Mouse (Mus musculus) NIH3T3 (cell line): ENCODE data around the gene Mcf2.

Source experiments
- DNase-seq: peaks from one replicate; pipeline ENCODE4 v3.0.0-alpha.2; 2012; ENCODE audit warnings: low read depth

The Mcf2 gene

DNA sequence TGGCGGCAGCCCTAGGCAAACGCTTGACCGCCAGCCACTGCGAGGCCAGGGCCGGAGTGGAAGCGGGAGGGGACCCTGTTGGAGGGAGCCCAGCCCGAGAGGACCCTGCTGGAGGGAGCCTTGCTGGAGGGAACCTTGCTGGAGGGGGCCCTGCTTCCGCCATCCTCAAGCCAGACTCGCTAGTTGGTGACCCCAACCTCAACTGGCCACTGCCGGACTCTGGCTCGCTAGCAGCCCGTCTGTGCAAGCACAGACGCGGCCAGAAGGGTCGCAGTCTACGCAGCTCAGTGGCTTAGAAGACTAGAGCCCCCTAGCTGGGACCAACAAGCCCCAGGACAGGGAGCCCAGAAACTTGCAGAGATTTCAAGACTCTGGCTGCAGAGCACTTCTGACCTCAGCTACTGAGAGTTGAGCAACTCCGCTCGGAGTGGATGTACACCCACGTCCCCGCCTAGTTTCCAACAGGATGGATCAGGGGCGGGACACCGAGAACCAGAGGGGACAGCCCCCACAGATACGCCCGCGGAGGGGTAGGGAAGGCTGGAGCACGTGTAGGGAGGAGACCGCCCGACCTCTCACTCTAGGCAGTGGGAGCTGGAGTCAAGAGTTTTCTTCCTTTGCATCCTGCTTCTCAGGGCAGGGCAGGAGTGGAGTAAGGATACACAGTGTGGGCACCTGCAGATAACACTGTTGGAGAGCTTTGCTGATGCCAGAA lies at the start of gene Mcf2:
Gene Mcf2, minus strand, starts transcription at position 346 of the 715 bp plus-strand sequence.
- no peak for DNase-seq

DNA sequence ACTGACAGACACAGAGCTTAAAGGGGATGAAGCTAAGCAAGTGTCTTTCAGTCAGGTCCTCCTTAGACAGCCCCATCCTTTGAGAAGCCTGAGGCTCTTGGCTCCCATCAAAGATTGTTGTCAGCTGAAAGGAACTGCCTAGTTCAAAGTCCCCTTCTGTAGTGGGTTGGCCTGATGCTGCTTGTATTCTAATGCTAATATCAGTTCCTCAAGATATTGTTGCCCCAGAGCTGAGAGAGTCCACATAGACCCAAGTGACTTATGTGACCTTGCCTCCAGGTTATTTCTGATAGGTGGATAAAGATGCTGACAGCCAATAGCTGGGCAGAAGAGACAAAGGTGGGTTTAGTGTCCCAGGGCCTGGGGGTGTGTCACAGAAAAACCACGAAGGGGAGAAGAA lies 8.8 kb upstream of the Mcf2 start:
- no peak for DNase-seq

DNA sequence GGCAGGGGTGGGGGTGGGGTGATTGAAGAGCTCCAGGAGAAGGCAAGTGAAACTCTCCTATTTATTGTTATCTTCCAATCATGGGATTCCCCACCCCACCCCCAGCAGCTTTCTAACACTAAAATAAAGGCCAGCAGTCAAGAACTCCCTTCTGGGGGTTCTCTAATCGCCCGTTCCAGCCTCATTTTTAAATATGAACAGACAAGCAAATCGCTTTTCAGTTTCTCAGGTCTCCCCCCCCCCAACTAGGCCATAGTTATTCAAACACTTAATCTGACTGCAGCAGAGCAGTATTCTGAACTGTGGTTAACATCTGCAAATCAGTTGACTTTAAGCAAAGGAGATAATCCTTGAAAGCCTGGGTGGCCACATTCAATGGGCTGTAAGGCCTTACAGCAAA lies 3.7 kb upstream of the Mcf2 start:
- no peak for DNase-seq

DNA sequence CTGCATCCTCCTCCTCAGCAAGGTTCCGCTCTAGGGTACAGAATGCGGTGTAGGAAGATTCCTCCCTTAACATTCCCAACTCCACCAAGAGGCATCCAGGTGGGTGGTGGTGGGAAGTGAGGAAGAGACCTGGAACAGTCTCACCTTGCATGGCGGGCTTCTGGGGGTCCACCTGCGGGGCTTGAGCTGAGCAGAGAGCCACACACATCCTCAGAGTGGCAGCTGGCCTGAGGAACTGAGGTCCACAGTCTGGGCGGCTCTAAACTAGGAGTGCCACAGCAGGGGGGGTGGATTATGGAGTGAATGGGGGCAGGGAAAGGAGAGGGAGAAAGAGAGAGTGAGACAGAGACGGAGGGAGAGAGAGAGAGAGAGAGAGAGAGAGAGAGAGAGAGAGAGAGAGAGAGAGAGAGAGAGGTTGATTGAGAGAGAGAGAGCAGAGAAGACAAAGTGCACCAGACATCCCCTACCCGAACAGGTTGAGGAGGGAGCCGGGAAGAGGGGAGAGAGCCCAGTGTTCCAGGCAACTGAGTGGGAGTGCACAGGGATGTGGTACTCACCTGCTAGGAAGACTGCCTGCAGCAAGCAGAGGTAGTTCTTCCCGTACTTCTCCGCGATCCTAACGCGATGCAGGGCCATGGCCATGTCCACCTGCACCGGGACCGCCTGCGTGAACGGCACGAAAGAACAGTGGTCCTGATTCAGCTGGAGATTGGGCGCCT lies 705 bp downstream of the Mcf2 start:
- no peak for DNase-seq

DNA sequence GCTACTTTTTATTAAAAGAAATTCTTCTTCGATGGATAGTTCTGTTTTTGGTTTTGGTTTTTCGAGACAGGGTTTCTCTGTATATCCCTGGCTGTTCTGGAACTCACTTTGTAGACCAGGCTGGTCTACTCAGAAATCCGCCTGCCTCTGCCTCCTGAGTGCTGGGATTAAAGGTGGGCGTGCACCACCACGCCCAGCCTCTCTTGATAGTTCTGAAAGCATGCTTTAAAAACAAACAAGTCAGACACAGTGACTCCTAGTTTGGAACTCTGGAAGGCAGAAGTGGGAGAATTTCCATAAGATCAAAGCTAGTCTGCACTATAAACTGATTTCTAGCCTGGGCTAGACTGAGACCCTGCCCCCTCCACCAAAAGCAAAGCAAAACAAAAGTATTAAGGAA lies 8.8 kb downstream of the Mcf2 start:
- DNase-seq, result no peak

DNA sequence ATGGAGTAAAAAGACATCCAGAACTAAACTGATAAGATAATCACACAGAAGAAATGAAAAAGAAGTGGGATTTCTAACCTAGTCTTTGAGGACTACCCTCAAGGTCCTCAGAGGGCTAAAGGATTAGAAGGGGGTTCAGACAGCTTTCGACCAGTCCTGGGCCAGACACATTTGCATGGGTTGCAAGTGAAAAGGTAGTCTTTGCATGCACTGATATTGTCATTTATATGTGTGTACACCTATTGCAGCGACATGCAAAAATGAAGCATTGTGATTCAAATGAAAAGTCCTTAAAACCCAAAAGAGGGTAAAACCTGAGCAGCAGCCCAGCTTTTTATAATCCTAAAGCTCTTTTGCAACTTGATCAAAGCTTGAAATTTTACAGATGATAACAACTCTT lies 9.4 kb downstream of the Mcf2 start:
- DNase-seq, result no peak

DNA sequence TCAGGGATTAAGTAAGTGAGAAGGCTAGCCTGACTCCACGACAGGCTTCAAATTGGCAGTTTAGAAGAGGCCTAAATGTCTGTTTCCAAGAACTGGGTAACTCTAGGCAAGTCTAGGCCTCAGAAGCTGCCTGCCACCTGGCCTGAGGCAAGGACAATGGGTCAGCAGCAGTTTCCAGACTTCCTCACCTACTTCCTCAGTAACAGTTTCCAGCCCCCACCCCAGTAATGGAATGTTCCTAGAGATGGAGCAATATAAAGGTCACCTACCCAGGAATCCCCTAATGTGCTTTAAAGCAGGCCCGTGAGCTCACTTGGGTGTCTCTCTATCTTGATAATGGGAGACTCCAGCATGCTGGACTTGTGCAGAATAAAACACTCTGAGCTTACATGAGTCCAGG lies 10.1 kb downstream of the Mcf2 start:
- no peak for DNase-seq

DNA sequence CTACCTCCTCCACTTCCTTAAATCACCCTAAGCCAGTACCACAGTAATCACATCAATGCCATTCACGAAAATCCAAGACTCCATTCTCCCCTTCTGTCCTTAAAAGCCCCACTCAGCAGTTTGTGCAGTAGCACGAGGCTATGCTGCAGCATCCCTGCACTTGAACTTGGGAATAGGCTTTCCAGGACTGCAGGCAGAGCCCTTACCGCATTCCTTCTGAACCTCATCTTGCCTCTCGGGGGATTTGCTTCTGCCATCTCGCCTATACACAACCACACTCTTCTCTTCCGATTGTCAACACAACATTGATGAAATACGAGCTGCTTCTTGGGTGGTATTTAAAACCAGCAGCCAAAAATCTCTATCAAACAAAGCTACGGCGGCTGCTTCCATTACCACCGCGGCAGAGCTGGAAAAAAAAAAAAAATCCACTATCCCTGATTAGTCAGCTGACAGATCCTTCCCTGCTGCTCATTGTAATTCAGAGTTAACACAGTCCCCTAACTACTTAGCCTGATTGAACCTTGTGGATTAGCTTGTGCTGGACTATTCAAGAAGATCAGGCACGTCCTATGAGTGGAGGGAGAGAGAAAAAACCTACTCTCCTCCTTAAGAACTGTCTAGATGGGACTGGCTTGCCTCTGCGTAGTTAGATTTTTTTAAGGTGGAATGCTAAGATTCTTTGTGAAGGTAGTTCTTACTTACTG lies 31.5 kb downstream of the Mcf2 start:
- DNase-seq, result no peak

DNA sequence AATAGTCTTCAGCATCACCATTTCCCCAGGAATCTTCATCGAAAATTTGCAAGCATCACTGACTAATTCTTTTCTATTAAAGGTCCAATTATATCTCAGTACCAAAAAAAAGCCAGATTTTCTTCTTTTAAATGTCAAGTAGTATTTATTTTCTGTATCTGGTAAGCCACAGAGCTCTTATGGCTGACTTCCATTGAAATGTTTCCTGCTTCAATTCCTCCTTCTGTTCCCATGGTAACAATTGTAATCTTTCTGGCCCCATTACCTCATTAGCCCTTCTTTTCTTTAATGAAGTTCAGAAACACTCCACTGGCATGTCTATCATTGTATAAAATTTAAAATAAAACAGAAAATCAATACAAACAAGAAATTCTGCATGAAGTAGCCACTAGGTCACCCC lies 103.5 kb downstream of the Mcf2 start:
- DNase-seq, result no peak

DNA sequence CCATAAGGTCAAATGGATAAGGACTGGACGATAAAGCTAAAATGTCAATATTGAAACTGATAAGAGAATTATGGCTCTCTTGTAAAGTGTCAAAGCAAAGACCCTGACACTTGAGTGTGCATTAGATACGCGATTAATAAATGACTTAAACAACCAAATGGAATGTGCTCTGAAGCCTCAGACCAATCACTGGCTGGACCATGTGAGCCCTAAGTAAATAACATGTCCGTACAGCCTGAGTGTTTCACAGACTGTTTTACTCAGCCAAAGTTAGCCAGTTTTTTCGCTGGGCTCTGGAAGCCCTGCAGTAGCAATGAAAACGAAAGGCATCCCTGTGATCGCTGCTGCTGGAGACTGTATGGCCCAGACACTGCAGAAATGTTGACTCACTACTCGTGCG lies 123.7 kb downstream of the Mcf2 start:
- DNase-seq, result no peak

DNA sequence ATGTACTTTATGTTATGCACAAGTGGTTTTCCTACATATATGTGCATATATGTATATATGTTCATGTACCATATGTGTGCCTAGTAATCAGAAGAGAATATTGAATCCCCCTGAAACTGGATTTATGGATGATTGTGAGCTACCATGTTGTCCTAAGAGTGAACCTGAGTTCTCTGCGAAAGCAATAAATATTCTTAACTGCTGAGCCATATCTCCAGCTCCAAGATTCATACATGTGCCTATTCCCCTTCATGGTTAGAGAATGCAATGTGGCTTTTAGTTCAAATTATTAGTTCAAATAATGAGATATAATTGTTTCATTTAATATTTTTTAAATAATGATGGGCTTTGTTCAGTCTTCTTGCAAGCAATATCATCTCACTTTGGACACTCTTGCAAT lies 124.1 kb downstream of the Mcf2 start:
- DNase-seq, result no peak

DNA sequence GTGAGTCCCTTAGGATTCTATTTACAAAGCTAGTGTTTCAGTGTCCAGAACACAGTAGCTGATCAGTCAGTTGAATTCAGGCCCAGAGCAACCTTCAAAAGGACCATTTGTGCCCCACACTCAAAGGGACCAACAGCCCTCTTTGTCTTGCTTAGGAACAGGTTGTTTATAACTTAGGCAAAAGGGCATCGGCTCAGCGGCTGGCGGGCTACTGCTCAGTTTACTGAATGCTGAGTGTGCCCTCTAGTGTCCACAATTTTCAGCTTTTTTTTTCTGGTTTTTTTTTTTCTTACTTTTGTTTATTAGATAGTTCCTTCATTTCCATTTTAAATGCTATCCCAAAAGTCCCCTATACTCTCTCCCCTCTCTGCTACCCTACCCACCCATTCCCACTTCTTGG lies 152.2 kb downstream of the Mcf2 start:
- peak; percentile 23 for DNase-seq

DNA sequence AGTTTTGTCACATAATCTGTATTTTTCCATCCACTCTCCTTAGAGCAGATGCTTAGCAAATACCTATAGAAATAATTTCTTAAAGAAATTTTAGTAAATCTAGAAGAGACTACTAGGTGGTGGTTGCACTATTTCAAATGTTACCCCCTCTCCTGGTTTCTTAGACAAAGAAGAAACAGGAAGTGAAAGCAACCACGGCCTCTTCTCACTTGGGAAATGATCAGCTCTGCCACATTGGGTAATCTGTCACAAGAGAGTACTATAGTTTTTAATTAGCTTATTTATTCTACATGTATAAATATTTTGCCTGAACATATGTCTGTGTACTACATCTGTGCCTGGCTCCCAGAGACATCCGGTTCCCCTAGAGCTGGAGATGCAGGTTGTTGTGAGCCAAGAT lies 157.3 kb downstream of the Mcf2 start:
- DNase-seq, result no peak

DNA sequence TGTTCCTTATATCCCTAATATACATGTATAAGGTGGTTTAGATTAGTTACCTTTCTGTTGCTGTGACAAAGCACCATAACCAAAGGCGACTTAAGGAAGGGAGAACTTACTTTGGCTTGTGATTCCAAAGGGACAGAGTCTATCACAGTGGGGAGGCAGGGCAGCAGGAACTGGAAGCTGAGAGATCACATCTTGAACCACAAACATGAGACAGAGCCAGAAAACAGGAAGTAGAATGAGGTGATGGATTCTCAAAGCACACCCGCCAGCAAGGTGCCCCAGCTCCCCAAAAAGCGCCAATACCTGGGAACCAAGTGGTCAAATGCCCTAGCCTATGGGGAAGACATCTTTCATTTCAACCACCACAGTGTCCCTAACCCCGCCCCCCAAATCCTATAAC lies 157.9 kb downstream of the Mcf2 start:
- DNase-seq, result no peak

DNA sequence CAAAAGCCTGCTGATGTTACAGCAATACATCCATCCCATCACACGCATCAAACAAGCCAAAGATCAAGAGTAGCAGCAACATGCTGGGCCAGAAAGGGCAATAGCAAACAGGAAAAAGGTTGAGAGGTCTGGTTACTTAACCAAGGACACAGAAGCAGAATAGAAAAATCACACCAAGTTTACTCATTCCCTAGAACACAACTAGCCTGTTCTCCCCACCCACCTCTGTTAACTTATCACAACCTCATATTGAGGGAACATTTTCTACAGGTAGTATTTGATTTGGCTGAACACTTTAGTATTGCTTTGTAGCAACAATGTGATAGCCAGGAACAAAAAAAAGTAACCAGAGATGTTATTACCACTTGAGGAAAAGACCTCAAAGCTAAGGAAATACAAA lies 164.3 kb downstream of the Mcf2 start:
- DNase-seq, result no peak

DNA sequence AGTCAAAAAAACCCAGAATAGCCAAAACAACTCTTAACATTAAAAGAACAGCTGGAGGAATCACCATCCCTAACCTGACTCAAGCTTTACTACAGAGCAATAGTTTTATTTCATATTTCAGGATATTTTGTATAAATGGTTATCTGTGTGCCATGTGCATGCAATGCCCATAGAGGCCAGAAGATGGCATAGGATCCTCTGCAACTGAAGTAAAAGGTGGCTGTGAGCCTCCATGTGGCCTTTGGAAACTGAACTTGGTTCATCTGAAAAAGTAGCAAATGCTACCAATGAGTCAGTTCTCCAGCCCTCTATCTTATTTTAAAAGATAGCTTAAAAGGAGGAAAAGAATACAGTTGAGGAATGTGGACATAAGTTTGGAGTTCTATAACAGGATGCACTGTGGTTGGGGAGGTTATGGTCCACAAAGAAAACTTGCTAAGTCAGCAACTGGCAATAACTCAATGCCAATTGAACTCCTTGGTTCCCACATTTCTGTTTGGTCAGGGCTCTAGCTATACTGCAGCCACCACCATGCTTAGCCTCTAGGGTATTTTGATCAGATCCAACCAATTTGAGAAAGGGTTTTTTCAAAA lies 165.7 kb downstream of the Mcf2 start:
- peak; percentile 56 for DNase-seq
